Mouse (Mus musculus): ENCODE results near the gene I830077J02Rik. TPM values are rescaled to one million over a fixed set of nuclear protein-coding genes. Genes with fewer than 3 reads are reported as not detected.

The I830077J02Rik gene
- polyA plus RNA-seq, 1 experiment: 1.3 TPM

DNA sequence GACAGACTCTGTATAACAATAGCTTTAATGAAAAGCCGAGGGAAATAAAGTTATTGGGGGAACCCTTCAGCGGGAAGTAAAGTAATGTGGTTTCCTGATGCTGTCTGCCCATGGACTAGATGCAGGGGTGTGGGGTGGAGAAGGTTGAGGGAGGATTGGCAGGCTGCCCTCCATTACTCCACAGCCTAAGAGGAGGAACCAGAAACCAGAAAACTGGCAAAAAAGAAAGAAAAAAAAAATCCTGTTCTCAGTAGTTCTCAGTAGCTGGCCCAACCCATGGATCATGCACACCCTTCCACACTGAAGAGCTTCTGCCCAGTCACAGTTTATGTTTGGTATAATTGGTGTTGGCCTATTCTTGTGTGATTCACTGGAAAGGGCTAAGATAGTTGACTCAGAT lies 34.1 kb downstream of the I830077J02Rik start:
- 68% methylated on average over 2 of the region's 2 CpGs for WGBS

DNA sequence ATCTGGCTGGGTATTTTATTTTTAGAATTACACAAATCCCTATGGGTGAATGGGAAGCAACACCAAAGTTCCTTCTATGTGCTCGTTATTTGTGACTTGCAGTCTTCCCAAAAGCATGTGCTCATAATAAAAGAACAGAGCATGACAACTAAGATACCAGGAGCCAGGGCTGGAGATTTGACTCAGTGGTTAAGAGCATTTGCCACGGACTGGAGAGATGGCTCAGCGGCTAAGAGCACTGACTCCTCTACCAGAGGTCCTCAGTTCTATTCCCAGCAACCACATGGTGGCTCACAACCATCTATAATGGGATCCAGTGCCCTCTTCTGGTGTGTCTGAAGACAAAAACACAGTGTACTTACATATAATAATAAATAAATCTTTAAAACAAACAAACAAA lies 35.7 kb downstream of the I830077J02Rik start:
- WGBS: 89% methylated on average over 3 of the region's 3 CpGs
- DNase-seq (ENCODE audit: low read depth, low spot score): no peak

More for the DNA sequence above, 34.1 kb downstream of the I830077J02Rik start:
- DNase-seq (ENCODE audit: low read depth, low spot score): no peak

DNA sequence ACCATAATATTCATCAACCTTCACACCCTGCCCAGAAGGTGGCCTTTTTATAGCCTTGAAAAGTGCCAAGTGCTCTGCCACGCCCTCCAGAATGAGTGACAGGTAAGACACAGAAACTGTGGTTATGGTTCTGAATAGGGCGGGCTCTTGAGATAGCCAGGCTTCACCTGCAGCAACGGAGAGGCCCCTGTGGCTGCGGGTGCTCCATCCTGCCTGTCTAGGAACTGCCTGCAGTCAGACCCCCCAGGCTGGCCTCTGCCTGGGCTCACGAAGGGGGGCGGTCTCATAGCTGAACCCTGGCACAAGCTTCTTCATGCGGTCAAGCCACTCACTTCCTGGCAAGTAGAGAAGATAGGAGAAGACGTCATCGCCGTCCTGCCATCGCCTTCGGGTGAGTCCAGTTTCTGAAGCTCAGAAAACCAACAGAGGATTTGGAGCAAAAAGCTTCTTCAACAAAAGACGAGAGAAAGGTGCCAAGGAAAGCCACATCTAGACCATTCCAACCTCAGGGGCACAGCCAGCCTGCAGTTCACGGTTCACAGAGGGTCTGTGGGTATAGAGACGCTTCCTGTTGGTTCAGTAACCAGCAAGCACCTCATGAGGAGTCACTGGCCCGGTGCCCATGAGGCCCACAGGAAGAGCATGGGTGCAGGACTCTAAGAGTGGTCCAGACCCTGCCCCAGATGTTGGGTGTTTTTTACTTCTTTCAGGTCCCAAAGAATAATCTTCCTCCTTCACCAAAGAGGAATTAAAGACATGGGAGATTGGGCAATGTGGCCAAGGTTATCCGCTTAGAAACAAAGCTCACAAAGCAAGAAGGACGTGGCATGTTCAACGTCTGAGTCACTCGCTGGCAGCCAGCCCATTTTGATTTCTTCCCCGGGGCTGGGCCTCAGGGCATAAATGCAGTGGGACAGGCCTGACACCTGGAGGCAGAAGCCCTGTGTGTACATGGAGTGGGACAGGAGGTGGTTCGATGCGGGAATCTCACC lies 37.6 kb downstream of the I830077J02Rik start:
- WGBS: 15% methylated on average over 23 of the region's 23 CpGs
- peak; percentile 97 for DNase-seq (ENCODE audit: low read depth, low spot score)

DNA sequence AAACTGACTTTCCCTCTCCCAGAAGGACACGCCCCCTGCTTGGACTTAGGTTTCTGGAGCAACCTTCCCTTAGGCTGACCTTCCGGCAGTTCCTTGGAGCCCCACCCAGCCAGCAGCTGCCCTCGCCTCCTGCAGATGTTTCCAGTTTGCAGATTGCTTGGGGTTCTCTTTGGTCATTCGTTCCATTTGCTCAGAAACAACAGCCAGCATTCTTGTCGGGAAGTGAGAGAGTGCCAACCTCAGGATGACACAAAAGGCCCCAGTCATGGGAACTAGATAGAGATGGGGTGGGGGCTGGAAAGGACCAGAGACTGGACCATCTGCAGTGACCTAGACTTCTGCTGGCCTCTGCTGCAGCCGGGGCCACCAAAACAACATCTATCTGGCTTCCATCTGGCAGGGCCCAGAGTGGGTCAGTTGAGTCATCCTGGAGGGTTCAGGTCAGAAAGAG lies 38.5 kb downstream of the I830077J02Rik start:
- WGBS: 5% methylated on average over 6 of the region's 6 CpGs
- DNase-seq (ENCODE audit: low read depth, low spot score): peak; percentile 85

DNA sequence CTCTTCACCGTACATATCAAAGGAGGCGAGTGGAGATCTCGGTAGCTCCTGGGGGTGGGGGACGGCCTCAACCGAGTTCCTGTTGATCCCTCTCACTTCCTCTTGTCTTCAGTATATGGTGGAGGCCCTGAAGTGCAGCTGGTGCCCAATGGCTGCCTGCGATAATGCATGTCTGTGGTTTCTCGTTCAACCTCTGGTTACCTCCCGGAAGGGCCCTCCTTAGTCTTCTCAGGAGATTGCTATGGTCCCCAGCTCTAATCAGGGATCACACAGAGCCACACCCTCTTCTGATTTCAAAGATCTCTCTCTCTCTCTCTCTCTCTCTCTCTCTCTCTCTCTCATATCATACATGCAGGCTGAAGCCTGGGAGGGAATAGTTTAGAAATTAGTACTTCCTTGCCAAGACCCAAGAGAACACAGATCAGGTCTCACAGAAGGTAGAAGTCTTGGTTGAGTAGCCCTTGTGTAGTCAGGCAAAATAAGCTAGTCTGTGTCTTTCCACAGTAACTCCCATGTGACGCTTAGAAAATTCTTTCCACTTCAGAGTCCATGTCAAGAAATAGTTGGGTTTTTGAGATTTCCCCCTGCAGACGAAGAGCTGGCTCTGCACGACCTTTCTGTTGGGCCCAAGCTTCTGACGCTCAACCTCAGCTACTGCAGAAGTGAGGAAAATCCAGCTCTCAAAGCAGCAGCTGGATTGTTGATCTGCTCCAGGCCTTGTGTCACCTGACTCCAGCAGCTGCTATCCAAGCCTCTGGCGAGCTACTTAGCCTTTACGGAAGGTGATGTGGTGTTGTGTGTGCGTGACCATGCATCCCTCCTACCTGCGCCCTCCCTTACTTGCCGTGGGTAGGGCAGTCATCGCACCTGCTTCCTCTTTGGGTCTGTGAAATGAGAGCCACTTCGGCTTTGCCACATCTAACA lies 39.6 kb downstream of the I830077J02Rik start:
- WGBS: 66% methylated on average over 19 of the region's 19 CpGs
- DNase-seq (ENCODE audit: low read depth, low spot score): no peak

DNA sequence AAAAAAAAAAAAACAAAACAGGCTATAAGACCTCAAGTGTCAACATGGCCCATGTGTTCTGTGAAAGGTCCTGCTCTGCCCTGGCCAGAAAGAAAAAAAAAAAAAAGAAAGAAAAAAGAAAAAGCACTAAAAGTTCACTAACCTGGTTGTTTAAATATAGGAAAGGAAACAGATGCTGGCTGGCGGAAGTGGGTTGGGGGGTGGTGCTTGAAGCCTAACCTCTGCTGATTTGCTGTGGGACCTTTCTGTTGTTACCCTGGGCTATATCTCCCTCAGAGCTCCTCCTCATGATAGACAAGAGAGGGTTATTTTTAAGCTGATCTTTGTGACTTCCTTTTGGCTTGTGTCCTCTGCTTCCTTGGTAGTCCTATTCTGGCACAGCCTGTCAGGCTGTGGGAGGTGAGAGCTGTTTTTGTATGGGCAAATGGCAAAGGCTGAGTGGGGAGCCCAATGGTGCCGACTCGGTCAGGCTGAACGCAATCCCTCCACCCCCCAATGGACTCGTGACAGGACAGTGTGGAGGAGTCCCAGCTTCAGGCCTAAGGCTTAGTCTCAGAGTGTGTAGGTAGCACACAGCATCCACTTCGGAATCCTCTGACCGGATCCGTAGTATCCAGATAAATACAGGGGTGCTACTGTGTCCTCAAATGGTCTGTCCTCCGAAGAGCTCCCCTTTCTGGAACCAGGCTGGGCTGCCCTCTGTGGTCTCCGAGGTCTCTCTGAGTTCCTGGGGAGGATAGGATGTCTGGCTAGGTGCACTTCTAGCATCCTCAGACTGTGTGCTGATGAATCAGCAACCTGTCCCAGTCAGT lies 40.5 kb downstream of the I830077J02Rik start:
- WGBS: 75% methylated on average over 10 of the region's 10 CpGs
- DNase-seq (ENCODE audit: low read depth, low spot score): no peak

DNA sequence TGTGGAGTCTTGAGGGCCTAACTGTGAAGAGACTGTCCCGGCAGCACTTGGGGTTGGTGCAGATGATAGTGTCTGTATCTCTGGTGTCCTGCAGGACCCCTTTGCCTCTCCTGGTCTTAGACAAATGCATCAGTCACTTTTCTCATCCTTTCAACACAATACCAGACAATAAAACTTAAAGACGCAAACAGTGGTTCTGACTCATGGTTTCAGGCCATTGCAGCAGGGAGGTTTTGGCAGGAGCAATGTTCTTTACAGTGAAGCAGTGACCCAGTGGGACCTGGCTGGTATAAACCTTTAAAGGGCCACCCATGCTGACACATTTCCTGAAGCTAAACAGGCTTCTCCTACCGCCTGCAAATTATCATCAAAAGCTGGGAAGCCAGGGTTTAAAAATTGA lies 41.3 kb downstream of the I830077J02Rik start:
- 59% methylated on average over 3 of the region's 3 CpGs for WGBS
- DNase-seq (ENCODE audit: low read depth, low spot score): no peak

DNA sequence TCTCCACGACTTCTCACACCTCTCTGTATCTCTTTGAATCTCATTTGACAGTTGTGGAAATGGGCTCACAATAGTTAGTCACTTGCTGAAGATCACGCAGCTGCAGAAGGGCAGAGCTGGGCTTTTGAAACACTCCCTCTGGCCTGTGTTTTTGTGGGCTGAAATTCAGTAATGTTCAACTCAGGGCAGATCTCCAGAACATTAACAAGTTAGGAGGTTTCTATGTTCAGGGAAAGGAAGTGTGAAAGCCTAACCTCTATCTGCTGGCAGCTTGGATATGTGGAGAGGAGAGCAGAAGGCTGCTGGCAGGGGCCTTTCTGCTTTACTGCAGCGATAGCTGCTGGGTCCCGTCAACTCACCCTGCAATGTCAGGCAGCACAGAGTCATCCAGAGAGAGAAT lies 42.2 kb downstream of the I830077J02Rik start:
- DNase-seq (ENCODE audit: low read depth, low spot score): no peak
- WGBS: 64% methylated on average over 4 of the region's 4 CpGs

DNA sequence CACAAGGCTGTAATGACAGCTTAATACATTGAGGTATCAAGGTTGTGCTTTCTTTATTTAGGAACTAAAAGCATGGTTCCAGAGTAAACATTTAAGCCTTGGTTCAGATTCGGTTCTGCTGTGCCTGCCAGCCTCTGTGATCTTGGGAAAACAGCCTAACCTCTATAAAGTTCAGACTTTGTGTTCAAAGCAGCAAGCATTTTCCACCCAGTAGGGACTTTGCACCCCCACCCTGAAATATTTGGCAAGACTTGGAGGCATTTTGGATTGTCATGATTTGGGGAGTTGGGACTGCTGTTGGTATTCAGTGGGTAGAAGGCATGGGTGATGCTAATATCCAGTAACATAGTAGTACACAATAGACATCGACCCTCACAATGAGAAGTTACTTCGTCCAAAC lies 43.5 kb downstream of the I830077J02Rik start:
- no peak for DNase-seq (ENCODE audit: low read depth, low spot score)
- 80% methylated on average over 3 of the region's 3 CpGs for WGBS

DNA sequence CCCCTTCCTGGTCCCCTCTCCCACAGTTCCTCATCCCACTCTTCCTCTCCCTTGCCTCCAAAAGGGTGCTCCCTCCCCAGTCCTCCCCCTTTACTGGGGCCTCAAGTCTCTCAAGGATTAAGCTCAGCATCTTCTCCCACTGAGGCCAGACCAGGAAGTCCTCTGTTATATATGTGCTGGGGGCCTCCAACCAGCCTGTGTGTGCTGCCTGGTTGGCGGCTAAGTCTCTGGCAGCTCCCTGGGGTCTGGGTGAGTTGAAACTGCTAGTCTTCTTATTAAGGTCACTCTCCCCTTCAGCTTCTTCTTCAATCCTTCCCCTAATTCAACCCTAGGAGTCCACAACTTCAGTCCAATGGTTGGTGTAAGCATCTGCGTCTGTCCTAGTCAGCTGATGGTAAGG lies 49.4 kb downstream of the I830077J02Rik start:
- 95% methylated on average over 2 of the region's 2 CpGs for WGBS

DNA sequence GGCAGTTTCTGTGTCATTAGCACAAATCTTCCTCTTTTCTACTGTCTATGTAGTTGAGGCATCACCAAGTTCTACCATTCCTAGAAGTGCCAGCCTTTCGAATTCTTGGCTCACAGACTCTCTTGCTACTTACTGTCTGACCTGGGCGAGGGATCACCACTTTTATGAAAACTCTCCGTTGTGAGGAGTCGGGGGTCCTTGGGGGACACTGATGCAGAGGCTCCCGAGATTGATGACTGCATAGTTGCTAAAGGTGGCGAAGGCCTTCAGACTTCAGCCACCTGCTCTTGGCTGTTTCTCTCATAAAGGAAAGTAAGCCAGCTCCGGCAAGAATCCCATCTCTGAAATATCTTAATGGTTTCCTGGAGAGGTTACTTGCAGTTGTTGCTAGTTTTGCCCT lies 50.4 kb downstream of the I830077J02Rik start:
- DNase-seq (ENCODE audit: low read depth, low spot score): no peak
- 90% methylated on average over 7 of the region's 7 CpGs for WGBS

More for the DNA sequence above, 49.4 kb downstream of the I830077J02Rik start:
- DNase-seq (ENCODE audit: low read depth, low spot score): no peak

DNA sequence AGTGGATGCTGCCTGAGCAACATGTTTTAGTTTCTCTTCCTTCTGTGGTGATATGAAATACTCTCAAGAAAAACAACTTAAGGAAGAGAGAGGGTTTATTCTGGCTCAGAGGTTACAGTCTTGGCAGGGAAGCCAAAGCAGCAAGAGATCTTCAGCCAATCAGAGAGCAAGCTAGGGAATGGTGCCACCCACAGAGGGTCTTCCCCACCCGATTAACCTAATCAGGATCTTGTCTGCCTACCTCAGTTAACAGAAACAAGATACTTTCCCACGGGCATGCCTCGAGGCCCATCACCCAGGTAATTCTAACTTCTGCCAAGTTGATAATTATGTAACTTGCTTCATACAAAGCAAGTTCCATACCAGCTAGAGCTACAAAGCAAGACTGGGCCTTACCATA lies 52.0 kb downstream of the I830077J02Rik start:
- no peak for DNase-seq (ENCODE audit: low read depth, low spot score)
- WGBS: 60% methylated on average over 3 of the region's 3 CpGs

DNA sequence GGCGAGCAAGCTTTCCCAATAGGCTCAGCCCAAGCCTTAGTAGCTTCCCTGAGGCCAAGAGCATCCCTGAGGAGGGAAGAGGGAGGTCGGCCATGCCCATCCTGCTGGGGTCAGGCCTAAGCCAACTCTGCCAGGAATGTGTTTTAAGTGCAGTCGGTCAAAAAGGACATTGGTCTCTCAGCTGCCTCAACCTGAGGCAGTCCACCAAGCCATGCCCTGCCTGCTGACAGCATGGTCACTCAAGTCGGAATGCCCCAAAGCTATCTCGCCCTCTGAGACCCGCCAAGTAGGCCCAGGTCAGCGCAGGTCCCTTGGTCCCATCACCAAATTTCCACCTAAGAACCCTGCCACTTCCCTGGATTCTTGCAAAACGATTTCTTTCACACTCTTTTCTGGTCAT lies 53.7 kb downstream of the I830077J02Rik start:
- WGBS: 92% methylated on average over 8 of the region's 8 CpGs
- DNase-seq (ENCODE audit: low read depth, low spot score): no peak

DNA sequence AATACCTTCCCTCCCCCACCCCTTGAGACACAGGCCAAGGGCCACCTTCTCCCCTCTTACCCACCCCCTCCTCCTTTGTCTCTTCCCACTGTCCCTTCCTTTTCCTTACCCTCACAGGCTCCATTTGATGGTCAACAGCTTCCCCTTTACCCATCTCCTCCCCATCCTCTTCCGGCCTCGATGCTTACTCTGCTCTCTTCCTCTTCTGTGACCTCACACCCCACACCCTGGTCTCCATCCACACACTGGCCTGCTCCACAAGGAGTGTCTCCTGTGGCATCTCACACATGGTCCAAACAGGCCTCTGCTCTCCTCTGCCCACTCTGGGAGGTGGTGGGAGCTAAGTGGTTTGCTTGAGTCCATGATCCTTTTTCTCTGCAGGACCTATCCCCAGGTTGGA lies 54.5 kb downstream of the I830077J02Rik start:
- no peak for DNase-seq (ENCODE audit: low read depth, low spot score)
- 70% methylated on average over 2 of the region's 2 CpGs for WGBS

DNA sequence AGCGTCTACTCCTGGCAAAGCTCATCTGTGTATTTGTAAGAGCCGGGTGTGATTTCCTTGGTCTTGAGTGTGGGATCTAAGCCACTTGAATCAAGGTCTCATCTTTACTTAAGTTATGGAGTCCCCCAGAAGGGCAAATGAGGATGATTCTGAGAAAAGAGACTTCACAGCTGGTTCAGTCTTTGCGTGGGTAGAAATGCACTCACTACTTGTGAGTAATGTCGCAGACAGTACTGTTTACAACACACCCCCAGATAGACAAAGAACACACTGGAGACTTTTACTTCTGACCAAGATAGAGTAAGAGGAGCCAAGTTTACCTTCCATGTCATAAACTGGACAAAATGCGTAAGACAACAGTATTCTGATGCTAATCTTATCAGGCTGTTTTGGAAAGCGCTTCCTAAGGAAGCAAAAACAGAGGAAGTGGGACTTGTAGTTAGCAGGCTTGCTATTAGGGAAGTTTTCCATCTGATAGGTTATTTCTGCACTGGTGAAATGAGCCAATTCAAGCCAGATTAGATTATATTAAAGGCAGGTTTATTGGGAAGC lies 55.1 kb downstream of the I830077J02Rik start:
- 63% methylated on average over 6 of the region's 6 CpGs for WGBS
- no peak for DNase-seq (ENCODE audit: low read depth, low spot score)

DNA sequence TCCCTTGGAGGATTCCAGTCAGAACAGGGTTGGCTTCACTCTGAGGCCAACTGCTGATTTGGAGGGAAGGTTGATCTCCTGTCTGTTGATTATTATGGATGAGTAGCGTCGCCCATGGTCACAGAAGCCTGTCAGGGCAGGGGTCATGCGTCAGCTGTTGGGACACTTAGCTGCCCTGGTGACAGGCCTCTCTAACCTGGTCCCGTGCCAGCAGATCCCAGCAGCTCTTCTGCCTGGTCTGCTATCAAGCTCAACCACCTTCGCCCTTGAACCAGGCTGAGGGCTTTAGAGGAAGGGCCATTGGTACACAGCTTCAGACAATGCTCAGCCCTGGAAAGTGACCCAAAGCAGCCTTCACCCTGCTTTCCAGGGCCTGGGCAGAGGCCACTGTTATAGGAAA lies 56.4 kb downstream of the I830077J02Rik start:
- no peak for DNase-seq (ENCODE audit: low read depth, low spot score)
- 73% methylated on average over 5 of the region's 5 CpGs for WGBS
